In genomic region chr10:117018281-117018840, GRCm38 (mm10) we compare ENCODE assay signal across 17 mouse cellular contexts. TPM values are rescaled to one million over a fixed set of nuclear protein-coding genes. Genes with fewer than 3 reads are reported as not detected.
A peak's percentile ranks its signal among the peaks of the same experiment; 100 is the strongest.
DNase-seq lines count a peak whose midpoint lies in the region; TF ChIP-seq lines count a peak whose summit lies in the region.
"Had no signal": no experiment of that assay in that cellular context is flagged by ENCODE, and none has a peak within 500 bp of the region (broad histone marks: within the 10 kb centered on the region; RNA-seq: fewer than 3 reads in every experiment).

No protein-coding gene starts in this region.

- intact Hi-C loops in gastrocnemius, adult 2 months (cut with DNase I): no loop called here
- intact Hi-C loops in heart, postnatal 36 days (cut with DNase I): no loop called here

- peak; percentile 69 for DNase-seq in gastrocnemius, adult 18-20 months (ENCODE audit: low spot score)
- DNase-seq in gastrocnemius, postnatal 4 days (ENCODE audit: low spot score in 2 of 2): no peak
- DNase-seq in 3134 (ENCODE audit: extremely low read depth, insufficient read length, low spot score): peak; percentile 42
- DNase-seq in gastrocnemius, adult 2 months: peak; percentile 83
- DNase-seq in heart, postnatal 36 days: peak; percentile 26 to 37
- no peak for DNase-seq in right cerebral cortex, adult 2 months (ENCODE audit: low spot score in 2 of 2)
- no peak for DNase-seq in testis, postnatal 14 days (ENCODE audit: low spot score)
- no peak for DNase-seq in lung, adult 18-20 months
- DNase-seq: adrenal gland, adult 2 months; embryo, embryonic 11 days; kidney, adult 11 months; kidney, postnatal 36 days; lung, postnatal 4 days; retina, postnatal 1 day had no signal

- H3K27ac ChIP-seq in gastrocnemius, adult 2 months: peak overlapping the region; percentile 28; the same call in 1 of the 2 replicates
- H3K27ac ChIP-seq: left cerebral cortex, adult 2 months; liver, embryonic 12.5 days; stomach, embryonic 15.5 days had no signal

- H3K4me3 ChIP-seq in gastrocnemius, adult 2 months: no peak overlapping the region
- H3K4me3 ChIP-seq: left cerebral cortex, adult 2 months; liver, embryonic 12.5 days; stomach, embryonic 15.5 days had no signal

- TF ChIP-seq CTCF in gastrocnemius, adult 2 months (IDR thresholded peaks at IDR 0.05): no peak

RNA-seq across cellular contexts. Expression of gene Lrrc10, which starts 26.8 kb away (rescaled TPM):
- total RNA-seq in gastrocnemius, adult 18-20 months (2021): under 1 TPM in 1 of 2 experiments, not detected in 1; 0.37 TPM
- under 1 TPM; 0.18 to 0.20 TPM for total RNA-seq in gastrocnemius, postnatal 4 days (2021)
- under 1 TPM in 1 of 2 experiments, not detected in 1; 0.17 TPM for total RNA-seq in gastrocnemius, adult 2 months (2021)
- total RNA-seq in heart, postnatal 36 days (2021): 100 to 1,000 TPM; 168 to 289 TPM
- total RNA-seq: adrenal gland, adult 2 months; left cerebral cortex, adult 2 months had no signal

RNA-seq across cellular contexts. Expression of gene Best3, which starts 32.2 kb away (rescaled TPM):
- 10 to 100 TPM; 23.5 to 29.6 TPM for total RNA-seq in gastrocnemius, adult 18-20 months (2021)
- total RNA-seq in gastrocnemius, postnatal 4 days (2021): 10 to 100 TPM; 10.9 to 12.7 TPM
- 10 to 100 TPM; 17.7 to 34.1 TPM for total RNA-seq in gastrocnemius, adult 2 months (2021)
- total RNA-seq in heart, postnatal 36 days (2021): 1 to 10 TPM; 4.3 to 4.7 TPM

RNA-seq across cellular contexts. Expression of gene Cct2, which starts 45.3 kb away (rescaled TPM):
- total RNA-seq in gastrocnemius, adult 18-20 months (2021): 100 to 1,000 TPM; 110 to 112 TPM
- total RNA-seq in gastrocnemius, postnatal 4 days (2021): 100 to 1,000 TPM; 218 to 224 TPM
- total RNA-seq in gastrocnemius, adult 2 months (2021): 100 to 1,000 TPM; 112 to 125 TPM
- 100 to 1,000 TPM; 132 to 137 TPM for total RNA-seq in heart, postnatal 36 days (2021)

RNA-seq across cellular contexts. Expression of gene Gm10271, which starts 46.0 kb away (rescaled TPM):
- not detected for total RNA-seq in gastrocnemius, adult 18-20 months (2021)
- total RNA-seq in gastrocnemius, postnatal 4 days (2021): not detected
- not detected for total RNA-seq in gastrocnemius, adult 2 months (2021)
- not detected for total RNA-seq in heart, postnatal 36 days (2021)
- total RNA-seq: adrenal gland, adult 2 months; left cerebral cortex, adult 2 months had no signal

Comparison
In these comparisons a context has a peak if more than half of its experiments do, and no peak if none do; other contexts are left out.
1. DNase-seq: peak in gastrocnemius, adult 18-20 months (single experiment), 3134 (single experiment), gastrocnemius, adult 2 months (single experiment) and heart, postnatal 36 days (2 of 2); none in gastrocnemius, postnatal 4 days (0 of 2), right cerebral cortex, adult 2 months (0 of 2), testis, postnatal 14 days (single experiment) and lung, adult 18-20 months (0 of 2).
2. RNA of gene Lrrc10, which starts 26.8 kb away (total RNA-seq): 168 to 289 TPM in heart, postnatal 36 days; 0.37 TPM in gastrocnemius, adult 18-20 months, 0.18 to 0.20 TPM in gastrocnemius, postnatal 4 days and 0.17 TPM in gastrocnemius, adult 2 months; every median in the first group is over 100 times any median in the second.